Mouse (Mus musculus) megakaryocyte progenitor cell, adult 5-6 weeks (primary cell): ENCODE results near the gene Slc4a7. TPM values are rescaled to one million over a fixed set of nuclear protein-coding genes. Genes with fewer than 3 reads are reported as not detected.
"Not testable (repeated sequence)": the region's sequence is repeated elsewhere in the genome, so short reads cannot be mapped to it uniquely, and the experiment has no call there.

Experiments used
- ATAC-seq: replicated peaks from 2 replicates; pipeline ENCODE4 v1.8.0; 2016; ENCODE audit warnings: mild to moderate bottlenecking, moderate TSS enrichment, inconsistent platforms; ENCODE audit not compliant: poor library complexity
- total RNA-seq, 2 experiments: library from RNA; stranded (forward) in 1 of 2; stranded (reverse) in 1 of 2; fragments of 157-497, 149-512 nt in 1 of 2; fragments of 200-1000 nt in 1 of 2; gene quantifications; 2 replicates each; pipeline versions ENCODE4 v1.2.3 to v1.2.4; 2015 to 2017

Slc4a7 gene
- total RNA-seq, 2 experiments from 2014 or later, result 24.9 to 32.9 TPM

DNA sequence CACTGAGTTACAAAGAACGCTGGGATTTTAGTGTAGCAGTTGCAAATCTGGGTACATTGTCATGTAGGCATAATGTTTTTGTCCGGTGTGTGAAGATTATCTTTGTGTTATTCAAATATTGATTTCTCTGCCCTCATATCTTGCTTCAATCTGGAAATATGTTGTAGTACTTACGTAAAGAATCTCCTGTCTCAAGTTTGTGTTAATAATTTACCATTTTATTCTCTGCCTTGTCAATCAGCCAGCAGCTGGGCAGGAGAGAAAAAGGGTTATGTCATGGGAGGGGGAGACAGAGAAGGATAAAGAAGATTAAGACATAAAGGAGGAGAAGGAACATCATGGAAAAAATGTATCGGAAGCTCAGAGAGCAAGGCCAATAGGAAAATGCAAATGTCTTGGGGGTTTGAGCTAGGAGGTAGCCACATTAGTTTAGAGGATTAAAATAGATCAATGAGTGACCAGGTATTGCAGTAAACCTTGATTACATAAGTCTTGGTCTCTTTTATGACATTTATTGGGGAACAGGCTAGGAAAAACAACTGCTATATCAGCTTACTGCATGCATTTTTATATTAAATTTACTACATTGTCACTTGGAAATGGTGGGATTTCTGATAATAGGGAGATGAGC is 87.9 kb downstream of the Slc4a7 start:
- ATAC-seq, result no peak

GRCm38 (mm10) chr14:14799861-14800260 is 97.8 kb downstream of the Slc4a7 start:
- peak; percentile 61 for ATAC-seq

- peak; percentile 81 for ATAC-seq
These were observed 98.3 kb downstream of the Slc4a7 start for GRCm38 (mm10) chr14:14800332-14800731.

DNA sequence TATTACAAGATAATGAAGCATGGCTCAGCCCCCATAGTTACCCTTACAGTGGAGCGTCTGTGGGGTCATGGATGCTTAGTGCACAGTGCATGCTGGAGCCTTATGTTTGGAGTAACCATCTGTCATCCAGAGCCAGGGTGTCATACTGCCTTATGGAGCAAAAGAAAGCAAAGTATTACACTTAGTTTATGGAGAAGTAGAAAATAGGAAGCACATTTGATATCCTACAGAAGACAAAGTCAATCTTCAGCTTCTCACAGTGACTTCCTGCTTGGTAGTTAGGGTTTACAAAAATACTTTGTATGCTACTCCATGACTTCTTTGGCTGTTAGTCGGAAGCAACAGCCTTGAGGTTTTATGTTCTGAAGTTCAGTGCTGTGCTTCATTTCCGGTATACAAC is 98.7 kb downstream of the Slc4a7 start:
- ATAC-seq, result peak; percentile 45

GRCm38 (mm10) chr14:14803115-14803514 is 101.0 kb downstream of the Slc4a7 start, which contains the start of gene Nek10:
Gene Nek10 (plus strand): TSS chr14:14803415.
- ATAC-seq, result not testable (repeated sequence)

DNA sequence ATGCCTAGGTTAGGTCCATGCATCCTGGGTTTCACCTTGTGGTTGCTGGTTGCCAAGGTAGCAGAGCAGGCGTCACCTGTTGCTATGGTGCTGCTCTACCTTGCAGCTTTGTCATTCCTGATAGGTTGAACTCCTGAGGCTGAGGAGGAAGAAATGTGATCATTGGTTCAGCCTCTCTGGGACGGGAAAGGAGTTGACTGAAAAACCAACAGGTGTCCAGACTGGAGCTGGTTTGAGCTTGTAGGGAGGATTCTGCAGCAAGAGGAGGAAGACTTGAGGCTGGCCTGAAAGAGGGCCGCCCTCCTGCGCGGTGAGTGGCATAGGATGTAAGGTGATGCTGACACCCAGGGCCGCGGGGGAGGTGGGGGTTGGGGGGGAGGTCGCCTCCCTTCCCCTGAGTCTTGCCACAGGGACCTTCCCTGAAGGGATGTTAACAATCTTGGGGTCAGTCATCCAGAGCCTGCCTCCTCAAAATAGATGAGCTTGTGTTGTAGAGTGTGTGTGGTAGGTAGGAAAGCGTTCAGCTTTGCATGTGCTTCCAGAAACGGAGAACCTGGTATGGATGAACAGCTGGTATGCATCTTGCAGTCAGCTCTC is 101.9 kb downstream of the Slc4a7 start:
- ATAC-seq, result no peak

DNA sequence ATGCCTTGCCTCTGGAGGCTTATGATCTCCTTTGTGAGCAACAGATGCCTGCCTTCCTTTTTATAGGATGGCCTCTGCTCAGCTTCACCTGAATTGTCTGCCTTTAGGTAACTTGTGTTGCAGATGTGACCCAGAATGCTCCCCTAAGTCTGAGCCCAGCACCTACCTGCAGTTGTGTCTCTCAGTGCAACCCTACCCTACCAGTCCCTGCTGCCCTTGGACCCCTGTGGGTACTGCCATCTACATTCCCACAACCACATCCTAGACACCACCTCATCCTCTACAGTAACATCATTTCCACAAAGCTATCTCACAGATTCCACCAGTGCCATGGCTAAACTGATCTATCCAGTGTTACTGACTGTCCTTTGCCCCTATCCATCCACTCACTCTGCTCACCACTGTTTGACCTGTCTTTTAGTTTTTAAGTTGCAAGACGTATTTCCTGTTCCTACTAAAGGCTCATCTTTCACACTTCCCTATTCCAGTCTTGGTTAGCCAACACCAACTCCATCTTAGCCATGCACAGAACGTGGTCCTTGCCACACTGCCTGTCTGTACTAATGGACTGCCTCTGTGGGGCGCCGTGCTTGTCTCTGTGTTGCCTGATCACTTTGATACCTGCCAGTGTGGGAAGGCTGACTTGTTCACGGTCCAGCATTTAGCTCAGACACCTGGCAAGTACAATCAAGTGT is 102.6 kb downstream of the Slc4a7 start:
- peak; percentile 70 for ATAC-seq

- ATAC-seq, result no peak
These were observed 130.6 kb downstream of the Slc4a7 start for GRCm38 (mm10) chr14:14832520-14833240.

GRCm38 (mm10) chr14:14833498-14833897 is 131.4 kb downstream of the Slc4a7 start:
- ATAC-seq, result no peak

DNA sequence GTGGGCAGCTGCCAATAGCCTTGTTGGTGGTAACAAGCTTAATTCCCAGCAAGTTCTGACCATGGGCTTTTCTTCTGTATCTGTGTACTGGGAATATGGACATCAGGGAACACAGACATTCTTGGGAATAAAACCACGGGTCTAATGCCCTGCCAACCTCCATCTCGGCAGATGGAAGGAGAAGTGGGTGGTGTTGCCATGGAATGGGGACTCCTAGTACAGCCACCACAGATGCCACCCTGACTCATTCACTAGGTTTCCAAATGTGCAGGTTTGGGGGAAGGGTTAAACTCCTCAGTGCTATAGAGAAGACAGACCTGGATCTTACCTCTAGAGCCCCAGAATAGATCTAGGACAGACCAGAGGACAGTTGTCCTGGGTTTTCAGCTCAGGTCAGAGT is 132.2 kb downstream of the Slc4a7 start:
- ATAC-seq, result no peak

DNA sequence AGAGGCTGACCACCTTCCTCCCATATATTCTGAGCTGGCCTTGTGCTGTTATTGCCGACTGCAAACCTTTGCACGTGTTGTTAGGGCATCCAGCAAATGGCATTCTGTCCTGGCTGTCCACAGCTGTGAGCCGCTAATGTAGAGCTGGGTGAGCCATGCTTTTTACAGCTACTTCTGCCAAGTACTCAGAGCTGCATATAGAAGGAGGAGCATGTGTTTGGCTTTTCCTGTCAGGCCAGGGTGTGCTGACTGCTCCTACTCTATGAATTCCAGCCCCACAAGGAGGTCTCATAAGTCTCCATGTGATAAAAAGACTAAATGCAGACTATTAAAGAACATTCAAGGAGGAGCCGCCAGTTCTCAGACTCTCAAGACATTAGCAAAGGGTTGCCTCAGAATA is 135.5 kb downstream of the Slc4a7 start:
- no peak for ATAC-seq

DNA sequence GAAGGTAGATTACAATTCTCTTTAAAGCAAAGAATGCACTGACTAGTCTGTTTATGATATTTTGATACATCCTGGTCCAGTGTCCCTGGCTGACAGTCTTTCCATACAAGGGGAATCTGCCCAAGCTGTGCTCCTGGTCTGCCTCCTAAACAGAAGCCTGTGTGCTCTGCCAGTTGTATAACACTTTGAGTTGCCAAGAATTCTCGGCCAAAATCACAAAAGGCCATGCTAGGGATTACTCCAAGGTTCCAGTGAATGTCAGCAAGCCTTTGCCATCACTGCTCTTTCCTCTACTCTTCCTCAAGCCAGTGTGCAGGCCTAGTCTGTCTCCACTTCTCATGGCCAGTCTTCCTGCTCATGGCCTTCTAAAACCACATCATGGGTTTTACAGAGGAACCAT is 136.0 kb downstream of the Slc4a7 start:
- no peak for ATAC-seq

DNA sequence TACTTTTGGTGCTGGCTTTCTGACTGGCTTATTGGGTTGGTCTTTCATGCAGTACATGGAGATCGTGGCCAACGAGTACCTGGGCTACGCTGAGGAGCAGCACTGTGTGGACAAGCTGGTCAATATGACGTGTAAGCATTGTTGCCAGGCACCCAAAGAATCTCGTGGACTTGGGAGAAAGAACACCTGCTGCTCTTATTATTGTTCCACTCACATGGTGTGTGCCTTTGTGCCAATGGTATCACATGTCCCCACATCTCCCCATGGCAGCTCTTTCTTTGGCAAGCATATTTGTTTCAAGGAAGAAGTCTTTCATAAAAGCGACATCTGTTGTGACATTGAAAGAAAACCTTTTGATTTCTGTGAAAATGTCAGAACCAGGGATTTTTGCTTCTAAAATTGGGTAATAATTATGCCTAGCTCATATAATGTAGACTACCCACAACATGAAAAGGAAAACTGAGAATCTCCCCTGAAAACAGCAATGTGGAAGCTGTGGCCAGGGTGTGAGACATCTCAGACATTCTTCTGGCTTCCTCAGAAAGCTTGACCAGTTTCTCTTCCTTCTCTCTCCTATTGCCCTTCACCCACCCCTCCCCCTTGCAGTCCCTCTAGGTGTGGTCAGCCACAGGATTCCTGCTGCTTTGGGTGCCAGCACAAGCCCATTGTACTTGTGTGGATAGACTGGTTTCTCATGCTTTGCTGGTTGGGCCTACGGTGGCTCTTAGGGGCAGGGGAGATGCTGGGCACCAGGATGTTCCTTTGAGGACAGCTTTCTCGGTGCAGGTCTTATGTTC is 140.9 kb downstream of the Slc4a7 start:
- ATAC-seq, result peak; percentile 94

Other genes with a start within 250 kb of the Slc4a7 start
- 0.37 TPM in 1 of 2 replicates, not detected in the other for gene Nek10, start 101.1 kb downstream of the Slc4a7 start, total RNA-seq (2015)
- gene Nek10, start 101.1 kb downstream of the Slc4a7 start, total RNA-seq (2017), result 0.07 TPM in 1 of 2 replicates, not detected in the other